Mouse (Mus musculus) right cerebral cortex, postnatal 36 days (tissue): ENCODE data around the gene Irx5.

Source experiments
- DNase-seq, 2 experiments: peaks; one replicate each; pipeline ENCODE4 v3.0.0; 2022; ENCODE audit warnings: low spot score in 2 of 2, mixed read lengths in 1 of 2

Gene Irx5

DNA sequence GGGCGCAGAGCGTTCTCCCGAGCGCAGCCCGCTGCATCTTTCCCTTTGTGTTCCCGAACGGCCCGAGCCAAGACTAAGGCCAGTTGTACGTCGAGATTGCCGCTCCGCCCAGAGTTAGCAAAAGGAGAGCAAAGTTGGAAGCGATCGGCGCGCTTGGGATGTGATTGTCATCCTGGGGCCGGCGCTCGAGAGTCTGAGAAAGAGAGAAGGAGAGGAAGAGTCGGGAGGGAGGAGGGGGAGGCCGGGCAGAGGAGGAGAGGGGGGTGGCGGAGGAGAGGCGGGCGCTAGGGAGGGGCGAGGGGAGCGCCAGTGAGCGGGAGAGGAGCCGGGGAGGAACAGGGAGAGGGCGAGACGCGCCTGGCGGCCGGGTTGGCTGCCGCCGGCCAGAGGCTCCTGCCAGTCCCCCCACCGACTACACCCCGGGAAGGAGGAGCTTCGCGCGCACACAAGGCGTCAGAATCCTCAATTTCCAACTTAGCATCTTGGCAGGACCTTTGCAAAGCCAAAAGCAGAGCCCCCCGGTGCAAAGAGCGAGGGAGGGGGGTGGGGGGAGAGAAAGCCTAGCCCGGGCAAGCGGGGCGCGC lies at the start of gene Irx5:
Gene Irx5, plus strand, starts transcription at position 228 of the 584 bp plus-strand sequence.
- DNase-seq = no peak

DNA sequence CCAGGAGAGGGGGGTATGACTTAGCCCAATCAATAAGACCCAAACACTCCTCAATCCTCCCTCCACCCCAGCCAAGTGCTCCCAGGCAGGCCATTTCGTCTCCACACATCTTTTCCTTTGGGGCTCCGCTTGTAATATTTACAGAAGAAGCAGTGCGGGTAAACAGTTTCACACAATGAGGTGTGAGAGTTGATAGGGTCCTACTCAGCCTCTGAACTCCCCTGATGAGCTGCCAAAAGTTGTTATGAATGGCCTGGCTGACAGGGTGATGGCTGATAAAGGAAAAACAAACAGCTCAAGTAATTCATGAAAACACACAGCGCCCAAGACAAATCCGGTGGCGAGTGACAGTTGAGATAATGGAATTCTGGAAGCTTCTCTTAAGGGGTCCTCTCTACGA lies 45.2 kb upstream of the Irx5 start:
- no peak for DNase-seq

DNA sequence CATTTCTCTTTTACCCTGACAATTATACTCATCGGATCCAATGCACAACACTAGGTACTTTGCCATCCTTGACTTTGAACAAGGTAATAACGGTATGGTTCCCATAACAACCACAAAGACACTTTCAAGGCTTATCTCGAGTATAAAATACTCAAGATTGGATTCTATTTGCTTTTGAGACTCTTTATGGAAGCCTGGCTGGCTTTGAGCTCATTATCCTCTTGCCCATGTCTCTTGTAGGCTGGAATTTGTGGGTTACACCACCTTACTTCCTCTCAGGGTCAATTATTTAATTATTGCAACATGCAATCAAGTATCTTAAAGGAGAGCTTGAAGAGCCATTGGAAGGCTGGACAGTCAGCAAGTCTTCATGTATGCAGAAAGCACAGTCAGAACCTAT lies 43.7 kb upstream of the Irx5 start:
- DNase-seq = no peak

DNA sequence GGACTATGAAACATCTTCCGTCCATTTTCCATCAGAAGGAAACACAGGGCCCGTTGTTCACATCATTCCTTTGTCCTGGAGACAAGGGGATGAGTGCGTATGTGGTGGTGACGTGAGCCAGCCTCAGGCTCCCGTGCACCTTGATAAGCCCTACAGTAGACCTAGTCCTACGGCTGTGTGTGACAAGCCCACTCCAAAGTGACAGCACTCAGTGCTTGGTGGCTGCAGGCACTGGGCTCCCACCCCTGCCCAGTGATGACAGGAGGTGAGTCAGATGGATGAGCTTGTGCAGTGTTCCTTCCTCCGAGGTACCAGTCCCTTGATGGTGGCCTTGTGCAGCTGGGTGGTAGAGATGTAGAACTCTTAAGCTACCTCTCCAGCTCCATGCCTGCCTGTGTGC lies 33.7 kb upstream of the Irx5 start:
- DNase-seq = no peak

DNA sequence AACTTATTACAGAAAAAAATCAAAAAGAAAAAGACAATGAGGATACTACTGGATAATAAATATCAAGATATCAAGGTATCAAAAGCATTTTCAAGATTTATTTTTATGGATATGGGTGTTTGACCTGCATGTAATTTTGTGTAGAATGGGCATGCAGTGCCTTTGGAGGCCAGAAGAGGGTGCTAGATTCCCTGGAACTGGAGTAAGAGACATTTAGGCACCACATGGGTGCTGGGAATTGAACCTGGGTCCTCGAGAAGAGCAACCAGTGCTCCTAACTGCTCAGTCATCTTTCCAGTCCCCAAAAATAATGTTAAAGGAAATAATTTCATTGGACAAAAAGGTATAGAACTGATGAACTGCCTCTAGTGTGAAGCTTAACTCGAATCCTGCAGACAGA lies 30.2 kb upstream of the Irx5 start:
- DNase-seq = no peak

DNA sequence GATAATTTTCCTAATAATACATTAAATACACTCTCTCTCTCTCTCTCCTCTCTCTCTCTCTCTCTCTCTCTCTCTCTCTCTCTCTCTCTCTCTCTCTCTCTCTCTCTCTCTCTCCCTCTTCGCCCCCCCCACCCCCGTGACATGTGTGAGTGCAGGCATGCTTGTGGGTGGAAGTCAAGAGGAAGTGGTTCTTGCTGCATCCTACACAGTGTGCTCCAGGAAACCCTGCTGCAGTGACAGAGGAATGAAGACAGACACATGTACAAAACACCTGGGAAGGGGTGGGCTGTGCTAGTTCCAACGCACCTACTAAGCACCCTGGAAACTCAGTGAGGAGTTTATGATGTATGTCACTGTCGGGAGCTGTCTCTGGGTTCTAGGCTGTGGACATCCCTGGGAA lies 28.2 kb upstream of the Irx5 start:
- no peak for DNase-seq

DNA sequence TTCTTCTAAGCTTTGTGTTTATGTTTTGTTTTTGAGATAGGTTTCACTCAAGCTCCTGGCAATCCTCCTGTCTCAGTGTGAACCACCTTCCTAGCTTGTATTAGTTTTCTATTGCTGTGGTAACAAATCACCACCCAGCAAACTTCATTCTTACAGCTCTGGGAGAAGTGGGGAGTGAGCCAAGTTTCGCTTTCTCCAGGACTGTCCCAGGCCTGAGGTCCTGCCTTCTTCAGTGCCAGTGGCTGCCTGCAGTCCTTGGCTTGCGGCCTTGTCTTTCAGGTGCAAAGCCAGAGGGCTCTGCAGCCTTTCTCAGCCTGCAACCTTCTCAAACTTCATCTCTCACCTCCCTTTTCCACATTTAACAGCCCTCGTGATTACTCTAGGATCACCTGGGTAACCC lies 25.6 kb upstream of the Irx5 start:
- DNase-seq = no peak

DNA sequence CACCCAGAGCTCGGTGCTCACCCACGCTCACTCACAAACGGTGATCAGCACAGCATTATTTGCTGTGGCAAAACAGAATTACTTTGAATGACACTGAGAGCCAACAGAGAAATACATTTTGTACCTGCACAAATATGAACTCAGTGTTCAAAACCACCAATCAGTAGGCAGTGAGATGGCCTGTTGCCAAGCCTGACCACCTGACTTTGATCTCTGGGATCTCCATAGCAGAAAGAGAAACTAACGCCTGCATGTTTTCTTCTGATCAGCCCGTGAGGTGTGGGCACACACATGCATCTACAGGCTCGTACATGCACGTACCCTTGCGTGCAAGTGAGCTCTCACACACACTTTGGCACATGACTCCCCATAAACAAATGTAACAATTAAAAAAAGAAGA lies 24.0 kb upstream of the Irx5 start:
- DNase-seq = no peak

DNA sequence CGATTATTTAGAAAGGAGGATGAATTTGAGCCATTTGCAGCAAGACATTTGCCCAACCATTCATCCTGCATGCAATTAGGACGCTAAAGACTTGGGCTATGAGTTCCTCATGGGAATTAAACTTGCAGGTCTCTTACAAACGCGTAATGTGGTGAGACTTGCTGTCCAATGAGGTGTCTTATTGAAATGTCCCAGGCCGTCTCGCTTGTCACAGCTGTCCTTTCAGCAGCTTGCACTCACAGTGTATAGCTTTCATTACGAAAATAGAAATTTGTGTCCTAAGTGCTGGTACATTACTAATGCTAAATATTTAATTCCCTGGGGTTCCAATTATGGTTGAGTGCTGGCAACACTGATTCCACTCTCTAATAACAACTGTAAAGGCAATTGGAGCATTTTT lies 22.3 kb upstream of the Irx5 start:
- DNase-seq = no peak

DNA sequence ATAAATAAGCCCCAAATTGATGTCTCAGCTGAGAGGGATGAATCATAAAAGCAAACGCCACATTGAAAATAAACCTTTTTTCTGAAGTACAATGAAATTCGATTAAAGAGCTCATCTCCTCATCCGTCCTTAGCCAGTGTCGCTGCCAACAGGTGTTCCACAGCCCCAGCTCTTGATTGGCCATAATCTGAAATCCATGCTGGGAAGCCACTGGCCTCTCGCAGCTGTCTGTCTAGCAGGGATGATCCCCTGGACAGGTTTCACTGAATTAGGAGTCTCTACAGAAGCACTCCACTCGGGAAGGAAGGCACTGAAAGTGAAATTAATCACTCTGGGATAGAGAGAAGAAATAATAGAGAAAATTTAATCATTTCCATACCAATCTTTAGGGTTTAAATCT lies 21.4 kb upstream of the Irx5 start:
- DNase-seq = no peak

DNA sequence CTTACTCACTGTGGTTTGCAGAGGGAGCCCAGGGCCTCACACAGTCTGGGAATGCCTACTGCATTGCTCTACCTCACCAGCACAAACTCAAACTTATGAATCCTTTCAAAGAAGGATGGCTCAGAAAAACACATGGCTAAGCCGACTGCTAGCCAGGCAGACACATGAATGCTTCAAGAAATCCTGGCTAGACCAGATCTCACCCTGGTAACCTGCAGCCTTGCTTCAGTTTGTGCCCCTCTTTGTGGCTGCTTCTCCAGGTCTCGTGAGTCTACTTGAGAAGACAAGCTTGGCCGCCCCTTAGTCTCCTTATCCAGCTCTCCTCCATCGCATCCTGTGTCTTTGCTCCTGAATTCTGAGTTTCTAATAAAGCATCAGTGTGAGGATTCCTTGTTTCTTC lies 13.9 kb upstream of the Irx5 start:
- no peak for DNase-seq

DNA sequence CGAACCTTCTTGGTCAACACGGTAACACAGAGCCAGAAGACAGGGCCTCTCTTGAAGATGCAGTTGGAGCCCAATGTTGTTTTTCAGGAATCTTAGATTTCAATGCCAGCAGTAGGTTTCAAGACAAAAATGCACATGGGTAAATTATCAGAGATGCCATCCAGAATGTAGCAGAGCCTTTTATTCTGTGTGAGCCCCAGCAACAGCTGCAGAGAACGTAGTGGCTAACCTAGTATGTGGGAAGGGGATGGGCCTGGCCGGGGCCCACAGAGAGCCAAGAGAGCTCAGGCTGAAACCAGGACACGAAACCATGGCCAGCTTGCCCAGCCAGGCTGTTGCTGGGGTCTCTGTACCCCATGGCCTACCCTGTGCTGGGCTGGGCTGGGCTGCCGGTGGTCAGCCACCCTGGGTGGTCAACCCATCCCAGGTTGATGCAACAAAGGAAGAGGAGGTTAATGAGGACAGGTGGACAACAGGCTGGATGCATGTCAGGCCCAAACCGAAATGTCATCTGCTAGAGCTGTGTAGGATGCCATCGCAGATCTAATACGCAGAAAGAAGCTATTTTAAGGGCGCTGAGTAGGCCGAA lies 7.4 kb upstream of the Irx5 start:
- DNase-seq = no peak

DNA sequence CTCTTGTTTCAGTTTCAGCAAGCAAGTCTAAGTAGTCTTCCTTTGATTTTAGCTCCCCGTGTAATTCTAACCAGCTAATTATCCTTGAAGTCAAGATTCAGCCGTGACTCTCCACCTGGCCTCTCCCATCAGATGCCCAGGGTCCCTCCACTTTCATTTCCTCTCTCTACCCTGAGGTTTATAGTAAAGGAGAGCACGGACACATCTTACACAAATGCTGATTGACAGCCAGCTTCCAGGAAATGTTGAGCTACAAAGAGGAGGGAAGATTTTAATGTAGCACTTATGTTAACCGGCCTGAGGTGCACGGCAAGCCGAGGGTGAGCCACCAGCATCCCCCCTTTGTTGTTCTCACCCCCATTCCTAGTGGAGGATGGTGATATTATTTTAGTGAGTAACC lies 4.0 kb upstream of the Irx5 start:
- no peak for DNase-seq

DNA sequence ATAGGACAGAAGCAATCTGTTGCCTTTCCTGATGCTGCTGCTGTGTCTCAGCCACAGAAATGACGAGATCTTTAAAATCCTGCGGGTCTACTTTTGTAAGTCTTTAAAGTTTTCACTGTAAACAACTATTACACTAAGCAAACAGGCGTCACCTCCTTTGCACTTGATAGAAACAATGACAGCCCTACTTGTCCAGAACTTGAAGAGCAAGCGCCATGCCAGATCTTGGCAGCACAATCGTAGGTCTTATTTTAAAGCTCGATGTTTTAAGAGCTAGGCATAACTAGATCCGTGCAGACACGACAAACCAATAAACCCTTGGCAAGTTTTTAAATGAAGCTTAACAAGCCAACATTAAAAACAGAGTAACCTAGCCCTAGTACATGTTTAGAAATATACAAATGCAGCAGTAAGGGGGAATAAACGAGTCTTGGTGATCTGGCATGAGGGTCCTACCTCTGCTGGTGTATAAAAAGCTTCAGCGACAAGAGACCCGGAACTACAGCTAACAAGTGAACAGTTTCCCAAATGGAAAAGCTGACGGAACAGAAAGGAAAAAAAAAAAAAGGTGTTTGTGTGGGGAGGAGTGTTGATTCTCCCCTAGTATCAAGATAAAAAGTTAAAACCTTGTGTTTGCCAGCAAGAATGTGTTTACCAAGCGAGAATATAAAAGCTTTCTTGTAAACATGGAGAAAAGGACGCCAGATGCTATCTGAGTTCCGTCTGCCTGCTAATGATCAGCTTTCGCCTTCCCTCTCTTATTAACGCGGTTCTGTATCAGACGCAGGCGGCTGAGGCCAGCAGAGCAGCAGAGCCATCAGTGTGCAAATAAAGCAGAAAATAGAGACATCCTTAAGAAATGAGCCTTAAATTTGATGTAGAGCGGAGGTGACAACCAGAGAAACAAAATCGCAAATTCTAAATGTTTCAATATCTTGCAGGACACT lies 2.6 kb upstream of the Irx5 start:
- DNase-seq = no peak

DNA sequence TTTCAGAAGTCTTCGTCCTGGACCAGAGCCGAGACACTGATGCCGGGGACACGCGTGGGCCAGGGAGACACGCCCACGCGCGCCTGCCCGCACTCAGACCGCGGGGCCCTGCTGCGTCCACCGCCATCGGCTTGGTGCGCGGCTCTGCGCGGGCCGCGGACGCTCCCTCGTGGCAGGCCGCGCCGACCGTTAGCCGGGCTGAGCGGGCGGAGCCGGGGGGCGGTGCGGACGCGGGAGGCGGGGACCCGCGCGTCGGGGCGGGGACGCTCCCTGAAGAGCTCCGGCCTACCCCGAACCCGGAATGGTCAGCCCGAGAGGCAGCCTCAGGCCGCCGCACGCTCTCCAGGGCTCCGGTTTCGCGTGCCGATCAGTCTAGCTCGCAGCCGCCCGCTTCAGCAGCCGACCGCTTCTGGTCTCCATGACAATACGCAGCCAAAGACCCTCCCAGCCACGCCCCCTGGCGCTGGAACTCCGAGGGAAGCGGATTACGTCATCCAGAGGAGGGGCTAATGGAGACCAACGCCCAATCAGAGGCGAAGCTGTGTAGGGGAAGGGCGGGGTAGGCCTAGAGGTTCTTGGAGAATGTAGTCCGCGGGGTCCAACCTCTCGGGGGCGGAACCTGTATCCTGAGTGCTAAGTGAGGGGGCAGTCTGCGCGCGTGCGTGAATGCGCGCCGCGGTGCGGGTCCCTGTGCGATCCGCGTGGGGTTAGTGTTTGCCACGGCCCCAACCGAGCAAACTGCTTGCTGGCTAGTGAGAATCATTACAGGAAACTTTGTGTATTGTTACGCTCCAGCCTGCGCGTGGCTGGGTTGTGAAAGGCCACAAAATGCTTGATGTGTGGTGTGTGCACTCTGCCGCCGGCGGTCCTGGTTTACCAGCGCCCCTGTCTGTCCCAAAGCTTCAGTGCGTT lies 1.5 kb upstream of the Irx5 start:
- peak; percentile 90 to 91 for DNase-seq

DNA sequence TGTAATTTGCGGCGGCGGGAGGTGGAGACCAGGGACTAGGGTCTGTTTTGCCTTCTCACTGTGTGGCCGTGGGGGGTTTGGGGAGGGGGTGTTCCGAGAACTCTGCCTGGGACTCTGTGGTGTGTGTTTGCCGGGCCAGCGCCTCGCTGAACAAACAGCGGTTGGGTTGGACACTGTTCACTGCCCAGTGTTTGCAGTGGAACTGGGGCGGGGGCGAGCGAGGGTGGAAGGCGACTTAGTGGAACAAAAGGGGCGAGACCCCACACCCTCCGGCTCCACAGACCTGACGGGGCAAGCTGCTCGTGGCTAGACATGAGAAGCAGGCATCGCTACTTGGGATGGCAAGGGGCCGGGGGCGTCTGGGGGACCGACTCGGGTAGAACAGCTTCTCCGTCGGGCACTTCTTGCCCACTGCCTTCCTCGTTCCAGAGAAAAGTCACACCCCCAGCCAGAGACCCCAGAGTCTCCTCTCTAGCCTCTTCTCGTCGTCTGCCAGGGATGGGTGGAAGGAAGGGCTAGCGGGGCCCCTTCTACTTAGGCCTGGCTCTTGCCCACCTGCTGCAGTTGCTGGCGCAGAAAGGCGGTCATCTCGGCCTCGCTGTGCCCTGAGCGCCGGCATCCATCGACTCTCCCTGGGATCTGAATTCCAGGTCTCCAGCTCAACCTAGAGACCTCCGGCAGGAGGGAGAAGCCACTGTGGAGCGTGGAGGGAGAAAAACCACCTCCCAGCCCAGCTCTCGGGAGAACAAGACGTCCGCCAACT lies 631 bp upstream of the Irx5 start:
- no peak for DNase-seq

DNA sequence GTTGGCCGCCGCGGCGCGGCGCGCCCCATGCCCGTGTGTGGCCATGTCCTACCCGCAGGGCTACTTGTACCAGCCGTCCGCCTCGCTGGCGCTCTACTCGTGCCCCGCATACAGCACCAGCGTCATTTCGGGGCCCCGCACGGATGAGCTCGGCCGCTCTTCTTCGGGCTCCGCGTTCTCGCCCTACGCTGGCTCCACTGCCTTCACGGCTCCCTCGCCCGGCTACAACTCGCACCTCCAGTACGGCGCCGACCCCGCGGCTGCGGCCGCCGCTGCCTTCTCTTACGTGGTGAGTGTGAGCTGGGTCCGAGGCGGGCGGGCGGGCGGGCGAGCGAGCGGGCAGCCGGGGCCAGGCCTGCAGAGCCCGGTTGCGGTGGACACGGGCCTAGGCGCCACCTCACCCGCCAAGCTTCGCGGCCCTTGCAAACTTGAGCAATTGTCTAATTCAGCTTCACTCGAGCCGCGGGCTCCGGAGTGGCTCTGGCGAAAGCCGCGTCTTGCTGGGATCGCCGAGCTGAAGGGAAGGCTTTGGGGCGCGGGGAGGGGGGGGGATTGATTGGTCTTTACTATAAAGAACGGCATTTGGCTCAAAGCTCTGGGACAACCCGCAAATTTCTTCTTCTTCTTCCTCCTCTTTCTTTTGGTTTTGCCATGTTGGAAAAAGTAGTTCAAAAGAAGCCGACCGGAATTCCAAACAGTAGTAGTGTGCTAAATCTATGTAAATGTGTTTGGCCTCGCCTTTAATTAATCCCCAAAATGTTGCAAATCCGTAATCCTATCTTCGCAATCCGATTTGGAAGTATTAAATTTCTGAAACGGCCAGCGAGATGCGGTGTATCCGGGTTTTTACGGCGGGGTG lies 945 bp downstream of the Irx5 start:
- DNase-seq = no peak

DNA sequence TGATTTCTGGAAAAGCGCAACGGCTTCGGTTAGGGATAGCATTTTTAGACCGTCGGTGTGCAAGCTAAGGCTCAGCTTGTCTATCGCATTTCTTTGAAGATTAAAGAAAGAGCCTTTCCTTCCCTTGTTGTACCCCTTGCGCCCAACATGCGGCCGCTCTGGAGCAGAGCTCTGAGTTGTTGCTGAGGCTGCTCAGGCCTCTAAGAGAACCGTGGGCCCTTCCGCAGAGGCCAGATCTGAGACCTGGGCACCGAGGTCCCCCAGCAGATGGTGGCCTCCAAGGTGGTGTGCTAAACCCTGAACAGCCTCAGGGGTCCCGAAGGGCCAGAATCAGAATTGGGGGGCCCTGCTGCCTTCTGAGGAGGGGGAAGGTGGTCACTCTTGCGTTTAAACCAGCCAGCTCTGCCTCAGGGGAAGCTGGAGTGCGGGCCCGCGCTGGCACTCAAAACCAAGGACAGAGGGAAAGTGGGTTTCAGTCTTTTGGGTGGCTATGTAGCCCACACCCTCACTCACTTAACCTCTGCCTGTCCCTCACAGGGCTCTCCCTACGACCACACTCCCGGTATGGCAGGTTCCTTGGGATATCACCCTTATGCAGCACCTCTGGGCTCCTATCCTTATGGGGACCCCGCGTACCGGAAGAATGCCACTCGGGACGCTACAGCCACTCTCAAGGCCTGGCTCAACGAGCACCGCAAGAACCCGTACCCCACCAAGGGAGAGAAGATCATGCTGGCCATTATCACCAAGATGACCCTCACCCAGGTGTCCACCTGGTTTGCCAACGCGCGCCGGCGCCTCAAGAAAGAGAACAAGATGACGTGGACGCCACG lies 1.8 kb downstream of the Irx5 start:
- DNase-seq = no peak

DNA sequence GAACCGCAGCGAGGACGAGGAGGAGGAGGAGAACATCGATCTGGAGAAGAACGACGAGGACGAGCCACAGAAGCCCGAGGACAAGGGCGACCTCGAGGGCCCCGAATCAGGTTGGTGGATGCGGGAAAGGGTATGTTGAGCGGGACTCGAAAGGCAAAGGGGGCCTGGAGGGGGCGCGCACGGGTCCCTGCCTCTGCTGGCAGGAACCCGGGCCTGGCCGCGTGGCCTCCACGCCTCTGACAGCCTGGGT lies 2.3 kb downstream of the Irx5 start:
- DNase-seq = no peak
